Comparison of ENCODE assay signal across 17 mouse cellular contexts in the genomic region with DNA sequence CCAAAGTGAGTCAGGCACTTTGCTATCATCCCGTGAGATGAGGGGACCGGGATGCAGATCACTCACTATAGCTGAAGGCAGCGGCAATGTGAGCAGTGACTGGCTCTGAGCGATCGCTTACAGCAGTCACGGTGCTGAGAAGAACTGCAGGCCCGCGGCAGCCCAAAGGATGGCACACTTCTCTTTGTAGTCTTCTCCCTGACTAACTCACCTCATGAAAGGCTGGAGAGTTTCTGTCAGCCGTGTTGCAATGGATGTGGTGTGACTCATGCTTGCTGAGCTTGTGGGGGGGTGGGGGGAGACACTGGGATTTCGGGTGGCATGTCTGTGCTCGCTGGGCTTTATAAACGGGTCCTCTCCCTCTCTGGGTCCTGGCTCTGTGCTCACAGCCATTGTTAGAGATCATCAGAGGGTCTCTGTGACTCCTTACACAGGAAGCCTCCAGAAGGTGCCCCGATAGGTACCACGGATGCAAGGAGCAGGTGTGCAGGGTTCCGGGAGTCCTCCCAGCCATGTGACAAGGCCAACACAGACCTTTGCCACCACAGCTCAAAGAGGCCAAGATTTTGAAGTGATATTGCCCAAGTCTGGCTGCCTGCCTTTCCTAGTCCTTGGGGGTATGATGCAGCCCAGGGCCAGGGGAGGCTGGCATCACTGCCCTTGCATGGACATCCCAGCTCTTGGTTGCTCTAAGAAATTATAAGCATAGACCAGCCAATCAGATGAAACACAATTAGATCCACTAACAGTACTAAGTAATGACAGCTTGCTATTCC. TPM values are rescaled to one million over a fixed set of nuclear protein-coding genes. Genes with fewer than 3 reads are reported as not detected.
DNase-seq lines count a peak whose midpoint lies in the region; ATAC-seq and TF ChIP-seq lines count a peak whose summit lies in the region.
"Had no signal": no experiment of that assay in that cellular context is flagged by ENCODE, and none has a peak within 500 bp of the region (broad histone marks: within the 10 kb centered on the region; RNA-seq: fewer than 3 reads in every experiment).

No protein-coding gene starts in this region.

- intact Hi-C loops in left cerebral cortex, postnatal 14 days (cut with DNase I): no loop called here

- no peaks in the 10 kb centered on the region for H3K79me3 ChIP-seq in C2C12 (ENCODE audit: low read depth)

- H3K4me2 ChIP-seq in forebrain, postnatal 0 days (ENCODE audit: low read depth): no peak overlapping the region
- no peak overlapping the region for H3K4me2 ChIP-seq in forebrain, embryonic 14.5 days (ENCODE audit: low read length)
- H3K4me2 ChIP-seq: embryonic facial prominence, embryonic 13.5 days; heart, embryonic 13.5 days had no signal

- no peaks in the 10 kb centered on the region for H3K79me2 ChIP-seq in C2C12 (ENCODE audit: control insufficient read depth, insufficient read depth)

- no peak for DNase-seq in forebrain, postnatal 0 days
- no peak for DNase-seq in forebrain, embryonic 14.5 days (ENCODE audit: low spot score)
- DNase-seq in left cerebral cortex, postnatal 14 days (ENCODE audit: low spot score in 2 of 2): peak; percentile 14 to 26
- DNase-seq in left cerebral cortex, adult 8-10 months (ENCODE audit: low spot score in 2 of 2): no peak
- DNase-seq in brain, adult 2 months (ENCODE audit: low read depth, low spot score): peak; percentile 70
- no peak for DNase-seq in layer of hippocampus, postnatal 10 days (ENCODE audit: low spot score in 2 of 2)
- DNase-seq: cerebellum, adult 8-10 months; lung, postnatal 14 days had no signal

- H3K27me3 ChIP-seq in forebrain, postnatal 0 days (ENCODE audit: insufficient read depth, low read length): peaks cover 16% of the 10 kb centered on the region
- peaks cover 16% of the 10 kb centered on the region for H3K27me3 ChIP-seq in forebrain, embryonic 14.5 days (replicated peaks; ENCODE audit: control insufficient read depth, insufficient read depth, low read length)
- no peaks in the 10 kb centered on the region for H3K27me3 ChIP-seq in C2C12 (ENCODE audit: control insufficient read depth, insufficient read depth, insufficient read length)

- no peaks in the 10 kb centered on the region for H3K36me3 ChIP-seq in forebrain, postnatal 0 days (ENCODE audit: insufficient read depth)
- no peaks in the 10 kb centered on the region for H3K36me3 ChIP-seq in forebrain, embryonic 14.5 days (ENCODE audit: control insufficient read depth, insufficient read depth, low read length)
- H3K36me3 ChIP-seq in C2C12 (ENCODE audit: control insufficient read depth, insufficient read depth): no peaks in the 10 kb centered on the region
- H3K36me3 ChIP-seq: embryonic facial prominence, embryonic 13.5 days; heart, embryonic 13.5 days had no signal

- WGBS in forebrain, postnatal 0 days: 60% methylated on average over 15 of the region's 15 CpGs
- WGBS in forebrain, embryonic 14.5 days: 61% methylated on average over 15 of the region's 15 CpGs

- H3K4me1 ChIP-seq in forebrain, postnatal 0 days (ENCODE audit: insufficient read depth): peaks cover 8% of the 10 kb centered on the region; the same call in 1 of the 2 replicates
- peaks cover 20% of the 10 kb centered on the region; the same call in 1 of the 2 replicates for H3K4me1 ChIP-seq in forebrain, embryonic 14.5 days (ENCODE audit: control insufficient read depth, insufficient read depth, low read length)

- no peaks in the 10 kb centered on the region for H3K9me3 ChIP-seq in forebrain, postnatal 0 days (ENCODE audit: low read length)
- no peaks in the 10 kb centered on the region for H3K9me3 ChIP-seq in forebrain, embryonic 14.5 days (replicated peaks; ENCODE audit: control insufficient read depth, low read length)
- H3K9me3 ChIP-seq: embryonic facial prominence, embryonic 13.5 days had no signal

- no peak overlapping the region for H3K4me3 ChIP-seq in forebrain, postnatal 0 days (ENCODE audit: low read depth, low read length)
- H3K4me3 ChIP-seq in forebrain, embryonic 14.5 days (ENCODE audit: low read depth, low read length): no peak overlapping the region
- no peak overlapping the region for H3K4me3 ChIP-seq in C2C12 (ENCODE audit: insufficient read depth, poor library complexity, severe bottlenecking)
- H3K4me3 ChIP-seq: embryonic facial prominence, embryonic 13.5 days; heart, embryonic 13.5 days; megakaryocyte, embryonic 14.5 days had no signal

- H3K27ac ChIP-seq in forebrain, postnatal 0 days (ENCODE audit: low read depth, low read length): no peak overlapping the region
- no peak overlapping the region for H3K27ac ChIP-seq in forebrain, embryonic 14.5 days (ENCODE audit: low read depth, low read length)
- H3K27ac ChIP-seq: embryonic facial prominence, embryonic 13.5 days; heart, embryonic 13.5 days had no signal

- no peak for ATAC-seq in forebrain, postnatal 0 days
- ATAC-seq in forebrain, embryonic 14.5 days: no peak
- no peak for ATAC-seq in erythroblast, adult 5-6 weeks (replicated peaks; ENCODE audit: low FRiP score, poor library complexity, severe bottlenecking)
- ATAC-seq: midbrain, embryonic 16.5 days had no signal

- no peak overlapping the region for H3K9ac ChIP-seq in forebrain, postnatal 0 days
- H3K9ac ChIP-seq in forebrain, embryonic 14.5 days (ENCODE audit: low read length): no peak overlapping the region
- H3K9ac ChIP-seq: embryonic facial prominence, embryonic 13.5 days; heart, embryonic 13.5 days had no signal

- no peak overlapping the region for H3ac ChIP-seq in C2C12 (ENCODE audit: control insufficient read depth, insufficient read length, low read depth)

- TF ChIP-seq CTCF in forebrain, postnatal 0 days (IDR thresholded peaks at IDR 0.05; ENCODE audit: low read depth): peak; percentile 25; the same call in 1 of the 2 replicates
- TF ChIP-seq CTCF in C2C12 (IDR thresholded peaks at IDR 0.05; ENCODE audit: control insufficient read depth, insufficient read depth, insufficient read length): peak; percentile 5

TF ChIP-seq in C2C12, 6 proteins besides CTCF, POLR2A, EP300 and RAD21:
- TF ChIP-seq MYOD1 (IDR thresholded peaks at IDR 0.05; ENCODE audit: control insufficient read depth, insufficient read length, low read depth) (no peak), MAX (IDR thresholded peaks at IDR 0.05) (no peak), CEBPB (IDR thresholded peaks at IDR 0.05; ENCODE audit: low read depth) (peak; percentile 84)
TF ChIP-seq in C2C12: peak in this region for 1.

RNA-seq across cellular contexts. Expression of gene Grhl3, which starts 2.1 kb away (rescaled TPM):
- total RNA-seq in forebrain, postnatal 0 days (2014; rRNA removed): 1.0 and 1.5 TPM in 2 replicates
- polyA plus RNA-seq in forebrain, postnatal 0 days (2015; fragmentation: Nextera tagmentation; extraction: Ambion mirVana): 0.44 and 0.76 TPM in 2 replicates
- polyA plus RNA-seq in forebrain, embryonic 14.5 days (2014; fragmentation: Nextera tagmentation; extraction: Ambion mirVana): 0.55 and 0.62 TPM in 2 replicates
- total RNA-seq in left cerebral cortex, postnatal 14 days (2021): 1 to 10 TPM in 1 of 2 experiments, under 1 TPM in 1; 0.95 to 1.4 TPM
- total RNA-seq in left cerebral cortex, adult 8-10 months (2022): 1 to 10 TPM; 1.1 to 1.8 (median 1.5) TPM
- 0.49 TPM for polyA plus RNA-seq in C2C12 (2012; fragmentation: generic; extraction: Trizol)
- not detected in 2 replicates for total RNA-seq in erythroblast, adult 5-6 weeks (2015; ENCODE audit: low replicate concordance)
- not detected in 2 replicates for total RNA-seq in erythroblast, adult 5-6 weeks (2017; ENCODE audit: low replicate concordance)
- total RNA-seq in layer of hippocampus, postnatal 10 days (2021): under 1 TPM; 0.30 to 0.65 TPM
- total RNA-seq: common myeloid progenitor, adult 5-6 weeks; hematopoietic stem cell, adult 5-6 weeks had no signal
- polyA plus RNA-seq: gonadal fat pad, adult 2 months had no signal

Comparison
In these comparisons a context has a peak if more than half of its experiments do, and no peak if none do; other contexts are left out.
1. DNase-seq: peak in left cerebral cortex, postnatal 14 days (2 of 2) and brain, adult 2 months (single experiment); none in forebrain, postnatal 0 days (single experiment), forebrain, embryonic 14.5 days (single experiment), left cerebral cortex, adult 8-10 months (0 of 2) and layer of hippocampus, postnatal 10 days (0 of 2).